Mouse (Mus musculus) myocyte (in vitro differentiated cells): ENCODE results near the gene Arhgef7. TPM values are rescaled to one million over a fixed set of nuclear protein-coding genes. Genes with fewer than 3 reads are reported as not detected.

Source experiments
- H3K27me3 ChIP-seq: one replicate; pipeline ENCODE4 v1.6.1; 2011; ENCODE audit not compliant: control insufficient read depth, insufficient read depth, insufficient read length
- H3K36me3 ChIP-seq: one replicate; pipeline ENCODE4 v1.6.1; 2011; ENCODE audit not compliant: control insufficient read depth, insufficient read depth
- H3K4me2 ChIP-seq: one replicate; pipeline ENCODE4 v1.6.1; 2011; ENCODE audit warnings: low read depth, control low read depth
- H3K4me3 ChIP-seq: one replicate; pipeline ENCODE4 v1.5.1; 2011; ENCODE audit warnings: mild to moderate bottlenecking, control low read depth, moderate library complexity
- H3K79me2 ChIP-seq: one replicate; pipeline ENCODE4 v1.6.1; 2011; ENCODE audit not compliant: control insufficient read depth, insufficient read depth
- H3ac ChIP-seq: one replicate; pipeline ENCODE4 v1.6.1; 2011; ENCODE audit not compliant: control insufficient read depth, insufficient read length
- CEBPB ChIP-seq: IDR thresholded peaks from 2 replicates; pipeline ENCODE4 v1.6.1; 2011; ENCODE audit warnings: mild to moderate bottlenecking, moderate library complexity; ENCODE audit not compliant: poor library complexity, insufficient read depth, severe bottlenecking
- E2F4 ChIP-seq: IDR thresholded peaks from one replicate; pipeline ENCODE4 v1.6.1; 2011; ENCODE audit warnings: mild to moderate bottlenecking, control low read depth, moderate library complexity; ENCODE audit not compliant: insufficient read depth
- MAX ChIP-seq: IDR thresholded peaks from one replicate; pipeline ENCODE4 v1.6.1; 2011; ENCODE audit warnings: low read depth, mild to moderate bottlenecking, control low read depth
- MYOD1 ChIP-seq, 3 experiments: IDR thresholded peaks; one replicate each; pipeline ENCODE4 v1.6.1; 2011; ENCODE audit warnings: control low read depth in 2 of 3, low read depth in 2 of 3, mild to moderate bottlenecking in 2 of 3, moderate library complexity in 1 of 3; ENCODE audit not compliant: insufficient read length in 2 of 3, control insufficient read depth in 1 of 3
- MYOG ChIP-seq, 3 experiments: IDR thresholded peaks; one replicate each; pipeline ENCODE4 v1.6.1; 2011; ENCODE audit warnings: control low read depth in 2 of 3, low read depth in 2 of 3, mild to moderate bottlenecking in 2 of 3; ENCODE audit not compliant: insufficient read length in 2 of 3, control insufficient read depth in 1 of 3, insufficient read depth in 1 of 3
- POLR2A ChIP-seq: IDR thresholded peaks from one replicate; pipeline ENCODE4 v1.6.1; 2011; ENCODE audit warnings: low read depth, mild to moderate bottlenecking, control low read depth, moderate library complexity; ENCODE audit not compliant: insufficient read length
- POLR2AphosphoS2 ChIP-seq: IDR thresholded peaks from one replicate; pipeline ENCODE4 v1.6.1; 2011; ENCODE audit warnings: low read depth, control low read depth; ENCODE audit not compliant: insufficient read length
- REST ChIP-seq: IDR thresholded peaks from one replicate; pipeline ENCODE4 v1.6.1; 2011; ENCODE audit warnings: mild to moderate bottlenecking, control low read depth, moderate library complexity; ENCODE audit not compliant: insufficient read depth, insufficient read length
- SRF ChIP-seq: IDR thresholded peaks from one replicate; pipeline ENCODE4 v1.6.1; 2011; ENCODE audit warnings: low read depth; ENCODE audit not compliant: control insufficient read depth, insufficient read length
- TCF12 ChIP-seq: IDR thresholded peaks from one replicate; pipeline ENCODE4 v1.6.1; 2011; ENCODE audit warnings: mild to moderate bottlenecking, control low read depth; ENCODE audit not compliant: poor library complexity, insufficient read depth, severe bottlenecking
- TCF3 ChIP-seq: IDR thresholded peaks from one replicate; pipeline ENCODE4 v1.6.1; 2011; ENCODE audit warnings: low read depth, control low read depth; ENCODE audit not compliant: insufficient read length
- USF1 ChIP-seq: IDR thresholded peaks from one replicate; pipeline ENCODE4 v1.6.1; 2011; ENCODE audit warnings: low read depth, mild to moderate bottlenecking, control low read depth, moderate library complexity
- polyA plus RNA-seq: library from polyadenylated mRNA; unstranded; fragments of >200 nt; fragmentation: generic; extraction: Trizol; gene quantifications from one replicate; pipeline ENCODE4 v1.2.1, GENCODE M21; 2012; ENCODE audit warnings: missing spikeins

Arhgef7 gene
- 24.5 TPM for polyA plus RNA-seq

- H3K27me3 ChIP-seq = peaks cover 86% of the 10 kb centered on the region
- H3K4me3 ChIP-seq = no peak within 1 kb of the TSS
- H3K79me2 ChIP-seq = no peaks in the 10 kb centered on the region
- no peak within 1 kb of the TSS for H3K4me2 ChIP-seq
- TF ChIP-seq TCF12 (no peak), MYOD1 (IDR thresholded peaks at IDR 0.05; ENCODE audit: control insufficient read depth in 1 of 3, insufficient read length in 2 of 3, low read depth in 2 of 3) (peak in 1 of 3 experiments; percentile 22)
- H3K36me3 ChIP-seq = no peaks in the 10 kb centered on the region
- H3ac ChIP-seq = no peak within 1 kb of the TSS
Observed at GRCm38 (mm10) chr8:11727651-11728481, at the start of gene Arhgef7. Arhgef7 (plus strand) TSS chr8:11727721.

- no peak overlapping the region for H3ac ChIP-seq
Observed at GRCm38 (mm10) chr8:11684558-11684957, 43.0 kb upstream of the Arhgef7 start.

GRCm38 (mm10) chr8:11687251-11687650, 40.3 kb upstream of the Arhgef7 start:
- no peaks in the 10 kb centered on the region for H3K36me3 ChIP-seq
- H3K27me3 ChIP-seq = no peaks in the 10 kb centered on the region
- no peak overlapping the region for H3K4me3 ChIP-seq
- TF ChIP-seq SRF (no peak), TCF3 (no peak), TCF12 (no peak), REST (no peak), POLR2A (no peak), CEBPB (no peak), POLR2AphosphoS2 (no peak), MYOG (IDR thresholded peaks at IDR 0.05; ENCODE audit: control insufficient read depth in 1 of 3, insufficient read depth in 1 of 3, insufficient read length in 2 of 3, low read depth in 2 of 3) (no peak), MYOD1 (IDR thresholded peaks at IDR 0.05; ENCODE audit: control insufficient read depth in 1 of 3, insufficient read length in 2 of 3, low read depth in 2 of 3) (no peak), MAX (no peak), E2F4 (no peak), USF1 (no peak)
- H3K79me2 ChIP-seq = no peaks in the 10 kb centered on the region
- no peak overlapping the region for H3K4me2 ChIP-seq
- no peak overlapping the region for H3ac ChIP-seq

More at GRCm38 (mm10) chr8:11684558-11684957, 43.0 kb upstream of the Arhgef7 start:
- Histone ChIP-seq H3K4me2 (no peak overlapping the region), H3K79me2 (no peaks in the 10 kb centered on the region), H3K36me3 (no peaks in the 10 kb centered on the region), H3K27me3 (no peaks in the 10 kb centered on the region), H3K4me3 (no peak overlapping the region)
- peak in 1 of 3 experiments; percentile 69 for TF ChIP-seq MYOG (IDR thresholded peaks at IDR 0.05; ENCODE audit: control insufficient read depth in 1 of 3, insufficient read depth in 1 of 3, insufficient read length in 2 of 3, low read depth in 2 of 3)
- no peak for TF ChIP-seq USF1
- TF ChIP-seq TCF12 = no peak
- peak; percentile 6 to 82 (median 49) for TF ChIP-seq MYOD1 (IDR thresholded peaks at IDR 0.05; ENCODE audit: control insufficient read depth in 1 of 3, insufficient read length in 2 of 3, low read depth in 2 of 3)

- H3K36me3 ChIP-seq = no peaks in the 10 kb centered on the region
- peak; percentile 89 to 98 (median 91) for TF ChIP-seq MYOD1 (IDR thresholded peaks at IDR 0.05; ENCODE audit: control insufficient read depth in 1 of 3, insufficient read length in 2 of 3, low read depth in 2 of 3)
- no peak for TF ChIP-seq MAX
- peak; percentile 93 to 100 (median 97) for TF ChIP-seq MYOG (IDR thresholded peaks at IDR 0.05; ENCODE audit: control insufficient read depth in 1 of 3, insufficient read depth in 1 of 3, insufficient read length in 2 of 3, low read depth in 2 of 3)
- no peak for TF ChIP-seq POLR2AphosphoS2
- TF ChIP-seq TCF3 = peak; percentile 90
- no peak for TF ChIP-seq USF1
- no peak for TF ChIP-seq POLR2A
- peak; percentile 98 for TF ChIP-seq TCF12
- no peak overlapping the region for H3K4me3 ChIP-seq
- no peaks in the 10 kb centered on the region for H3K79me2 ChIP-seq
- H3ac ChIP-seq = no peak overlapping the region
- no peaks in the 10 kb centered on the region for H3K27me3 ChIP-seq
- peak overlapping the region; percentile 27 for H3K4me2 ChIP-seq
Observed at GRCm38 (mm10) chr8:11689945-11690344, 37.6 kb upstream of the Arhgef7 start.

- H3K79me2 ChIP-seq = no peaks in the 10 kb centered on the region
- TF ChIP-seq MYOG (IDR thresholded peaks at IDR 0.05; ENCODE audit: control insufficient read depth in 1 of 3, insufficient read depth in 1 of 3, insufficient read length in 2 of 3, low read depth in 2 of 3) (peak in 2 of 3 experiments; percentile 15 to 79), POLR2A (peak; percentile 49), MYOD1 (IDR thresholded peaks at IDR 0.05; ENCODE audit: control insufficient read depth in 1 of 3, insufficient read length in 2 of 3, low read depth in 2 of 3) (peak in 1 of 3 experiments; percentile 68), SRF (no peak), TCF12 (no peak), REST (no peak), POLR2AphosphoS2 (peak; percentile 48)
- no peak overlapping the region for H3ac ChIP-seq
- no peaks in the 10 kb centered on the region for H3K27me3 ChIP-seq
- peak overlapping the region; percentile 34 for H3K4me2 ChIP-seq
- H3K36me3 ChIP-seq = no peaks in the 10 kb centered on the region
- no peak overlapping the region for H3K4me3 ChIP-seq
Observed at GRCm38 (mm10) chr8:11691284-11691683, 36.2 kb upstream of the Arhgef7 start.
